Comparison of ENCODE assay signal across 8 mouse cellular contexts in the genomic region with DNA sequence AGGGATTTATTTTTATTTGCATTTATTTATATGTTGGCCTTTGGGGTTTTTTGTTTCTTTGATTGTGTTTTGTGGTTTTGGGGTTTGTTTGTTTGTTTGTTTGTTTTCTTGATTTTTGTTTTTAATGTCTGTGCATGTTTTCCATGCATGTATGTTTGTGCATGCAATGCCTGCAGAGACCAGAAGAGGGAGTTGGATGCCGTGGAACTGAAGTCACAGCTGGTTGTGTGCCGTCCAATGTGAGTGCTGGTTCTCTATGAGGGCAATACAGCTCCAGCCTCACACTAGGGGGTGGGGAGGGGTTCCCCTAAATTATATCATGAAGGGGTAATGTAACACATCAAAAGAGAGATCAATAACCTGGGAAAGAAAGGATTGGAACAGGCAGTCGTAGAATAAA. TPM values are rescaled to one million over a fixed set of nuclear protein-coding genes. Genes with fewer than 3 reads are reported as not detected.
DNase-seq lines count a peak whose midpoint lies in the region; ATAC-seq and TF ChIP-seq lines count a peak whose summit lies in the region.
"Had no signal": no experiment of that assay in that cellular context is flagged by ENCODE, and none has a peak within 500 bp of the region (broad histone marks: within the 10 kb centered on the region; RNA-seq: fewer than 3 reads in every experiment).

No protein-coding gene starts in this region.

- TF ChIP-seq CTCF in left cerebral cortex, adult 2 months (IDR thresholded peaks at IDR 0.05), result peak; percentile 44

- no peak overlapping the region for H3K9ac ChIP-seq in ES-E14 (ENCODE audit: insufficient read depth, low read depth, low read length, poor library complexity, severe bottlenecking)

- intact Hi-C loops in left cerebral cortex, adult 2 months (cut with DNase I), result loop anchor here (10.0 kb wide), 1 partner anchor 222 kb away; no protein-coding TSS in a partner anchor
- intact Hi-C loops in left cerebral cortex, postnatal 25 days (cut with DNase I), result loop anchor here (5.0 kb wide), 2 partner anchors 230 to 310 kb away; no protein-coding TSS in a partner anchor

- no peak overlapping the region for H3K4me3 ChIP-seq in left cerebral cortex, adult 2 months
- H3K4me3 ChIP-seq in ES-E14 (ENCODE audit: insufficient read depth in 1 of 2, low read depth in 1 of 2, low read length in 2 of 2, poor library complexity in 1 of 2, severe bottlenecking in 1 of 2), result no peak overlapping the region
- H3K4me3 ChIP-seq: erythroblast, embryonic 14.5 days had no signal

- H3K9me3 ChIP-seq in ES-E14 (ENCODE audit: control insufficient read depth, insufficient read depth, low read depth, low read length), result no peaks in the 10 kb centered on the region

- ATAC-seq in common myeloid progenitor, adult 5-6 weeks (replicated peaks; ENCODE audit: low read depth, poor library complexity, severe bottlenecking), result peak; percentile 73
- ATAC-seq in neutrophil, adult 5-6 weeks (ENCODE audit: extremely low read depth, insufficient number of reproducible peaks, low FRiP score, poor library complexity, severe bottlenecking), result peak; percentile 52; the same call in 1 of the 2 replicates

- DNase-seq in left cerebral cortex, adult 2 months (ENCODE audit: extremely low spot score in 1 of 2, low spot score in 2 of 2), result no peak
- no peak for DNase-seq in left cerebral cortex, postnatal 25 days (ENCODE audit: low spot score in 2 of 2)
- DNase-seq in ES-E14 (ENCODE audit: low read depth, low spot score), result peak; percentile 47
- DNase-seq in gastrocnemius, adult 8-10 months (ENCODE audit: low spot score in 2 of 2), result no peak
- DNase-seq in layer of hippocampus, adult 11-12 months (ENCODE audit: low spot score), result no peak

- no peak overlapping the region for H3K27ac ChIP-seq in left cerebral cortex, adult 2 months
- no peak overlapping the region for H3K27ac ChIP-seq in ES-E14 (ENCODE audit: insufficient read depth, low read depth, low read length, poor library complexity, severe bottlenecking)

- H3K4me1 ChIP-seq in ES-E14 (ENCODE audit: control insufficient read depth in 2 of 2, insufficient read depth in 2 of 2, low read length in 2 of 2, poor library complexity in 1 of 2), result no peaks in the 10 kb centered on the region; a peak in 1 of 4 replicates

- in situ Hi-C loops in ES-E14 (cut with MboI; ENCODE audit: low sequenced_read_pairs in 2 of 2, unreplicated experiment in 2 of 2), result loop anchor here (10.0 to 25.0 kb wide), 2 partner anchors 222 to 230 kb away; no protein-coding TSS in a partner anchor

- no peaks in the 10 kb centered on the region for H3K36me3 ChIP-seq in ES-E14 (ENCODE audit: control insufficient read depth, insufficient read depth, low read length, poor library complexity, severe bottlenecking)

TF ChIP-seq in ES-E14, 5 proteins besides CTCF, POLR2A, EP300 and RAD21:
- TF ChIP-seq ZC3H11A (IDR thresholded peaks at IDR 0.05; ENCODE audit: borderline replicate concordance, low read depth, low read length) (0 out of 2 replicates have a peak, but pooled peaks have one; percentile 40), MAFK (IDR thresholded peaks at IDR 0.05; ENCODE audit: insufficient read depth, low read depth, low read length) (no peak)
TF ChIP-seq in ES-E14: peak in this region for 1.

RNA-seq across cellular contexts. Expression of a gene that starts 58.2 kb away (rescaled TPM):
- total RNA-seq in left cerebral cortex, adult 2 months (2021), result 10 to 100 TPM; 19.6 to 20.2 TPM
- 10 to 100 TPM; 11.7 to 17.1 TPM for total RNA-seq in left cerebral cortex, postnatal 25 days (2021)
- 6.6 and 9.8 TPM in 2 replicates for total RNA-seq in ES-E14 (2012; rRNA removed)
- 2.9 and 4.8 TPM in 2 replicates for total RNA-seq in common myeloid progenitor, adult 5-6 weeks (2017)
- total RNA-seq in neutrophil, adult 5-6 weeks (2017), result 6.2 and 10.4 TPM in 2 replicates
- total RNA-seq in gastrocnemius, adult 8-10 months (2022), result 1 to 10 TPM in 2 of 4 experiments, under 1 TPM in 2; 0.34 to 2.4 (median 0.99) TPM
